In genomic region chr9:52168686-52169270, GRCm38 (mm10) we compare ENCODE assay signal across 8 mouse cellular contexts. TPM values are rescaled to one million over a fixed set of nuclear protein-coding genes. Genes with fewer than 3 reads are reported as not detected.
A peak's percentile ranks its signal among the peaks of the same experiment; 100 is the strongest.
DNase-seq lines count a peak whose midpoint lies in the region; ATAC-seq and TF ChIP-seq lines count a peak whose summit lies in the region.

No protein-coding gene starts in this region.

- peak; percentile 80 for DNase-seq in ES-CJ7 (ENCODE audit: low read depth, low spot score)
- peak; percentile 93 for DNase-seq in forebrain, embryonic 14.5 days (ENCODE audit: low spot score)
- DNase-seq in heart, postnatal 14 days: peak; percentile 79 to 80
- peak; percentile 74 to 77 for DNase-seq in layer of hippocampus, adult 2 months (ENCODE audit: low spot score in 2 of 2)
- peak; percentile 69 for DNase-seq in retina, adult 2 months (ENCODE audit: low read depth, low spot score)
- DNase-seq in thymus, postnatal 36 days: peak; percentile 72 to 78

- TF ChIP-seq CTCF in layer of hippocampus, adult 2 months (conservative IDR thresholded peaks at IDR 0.05): peak; percentile 58

- H3K4me1 ChIP-seq in brown adipose tissue, adult 24 weeks (ENCODE audit: control insufficient read depth, insufficient read depth, insufficient read length, low read length): no peaks in the 10 kb centered on the region; the same call in 1 of the 2 replicates
- H3K4me1 ChIP-seq in forebrain, embryonic 14.5 days (ENCODE audit: control insufficient read depth, insufficient read depth, low read length): peaks cover 25% of the 10 kb centered on the region
- peaks cover 20% of the 10 kb centered on the region for H3K4me1 ChIP-seq in lung, embryonic 15.5 days

- under 1% methylated on average over 32 of the region's 34 CpGs for WGBS in forebrain, embryonic 14.5 days
- WGBS in lung, embryonic 15.5 days: 2% methylated on average over 20 of the region's 34 CpGs

- ATAC-seq in forebrain, embryonic 14.5 days: peak; percentile 91
- ATAC-seq in lung, embryonic 15.5 days (ENCODE audit: borderline replicate concordance, extremely low read depth, low FRiP score, low TSS enrichment): peak; percentile 90

- peak overlapping the region; percentile 72 for H3K4me2 ChIP-seq in forebrain, embryonic 14.5 days (ENCODE audit: low read length)
- peak overlapping the region; percentile 82 for H3K4me2 ChIP-seq in lung, embryonic 15.5 days

- intact Hi-C loops in heart, postnatal 14 days (cut with DNase I): loop anchor here (2.0 to 5.0 kb wide), 4 partner anchors 14 to 119 kb away; no protein-coding TSS in a partner anchor

- H3K4me3 ChIP-seq in brown adipose tissue, adult 24 weeks (ENCODE audit: insufficient read depth, low read depth, low read length): peak overlapping the region; percentile 98
- H3K4me3 ChIP-seq in forebrain, embryonic 14.5 days (ENCODE audit: low read depth, low read length): peak overlapping the region; percentile 94
- peak overlapping the region; percentile 90 for H3K4me3 ChIP-seq in layer of hippocampus, adult 2 months
- H3K4me3 ChIP-seq in lung, embryonic 15.5 days: peak overlapping the region; percentile 95

- no peaks in the 10 kb centered on the region for H3K36me3 ChIP-seq in forebrain, embryonic 14.5 days (ENCODE audit: control insufficient read depth, insufficient read depth, low read length)
- no peaks in the 10 kb centered on the region for H3K36me3 ChIP-seq in lung, embryonic 15.5 days

- no peak overlapping the region; the same call in 1 of the 2 replicates for H3K27ac ChIP-seq in brown adipose tissue, adult 24 weeks (replicated peaks; ENCODE audit: low read depth, low read length)
- peak overlapping the region; percentile 98 for H3K27ac ChIP-seq in forebrain, embryonic 14.5 days (ENCODE audit: low read depth, low read length)
- H3K27ac ChIP-seq in layer of hippocampus, adult 2 months: peak overlapping the region; percentile 97
- peak overlapping the region; percentile 94 for H3K27ac ChIP-seq in lung, embryonic 15.5 days

- no peaks in the 10 kb centered on the region for H3K27me3 ChIP-seq in forebrain, embryonic 14.5 days (replicated peaks; ENCODE audit: control insufficient read depth, insufficient read depth, low read length)
- peaks cover 11% of the 10 kb centered on the region; the same call in 1 of the 2 replicates for H3K27me3 ChIP-seq in lung, embryonic 15.5 days

- H3K9ac ChIP-seq in forebrain, embryonic 14.5 days (ENCODE audit: low read length): peak overlapping the region; percentile 100
- H3K9ac ChIP-seq in lung, embryonic 15.5 days: peak overlapping the region; percentile 98

- H3K9me3 ChIP-seq in forebrain, embryonic 14.5 days (replicated peaks; ENCODE audit: control insufficient read depth, low read length): no peaks in the 10 kb centered on the region
- H3K9me3 ChIP-seq in lung, embryonic 15.5 days: no peaks in the 10 kb centered on the region

RNA-seq across cellular contexts. Expression of gene Zc3h12c, which starts 0.4 kb away (rescaled TPM):
- polyA plus RNA-seq in brown adipose tissue, adult 24 weeks (2012; ENCODE audit: insufficient read depth, insufficient read length, missing spikeins): 1.1 and 1.5 TPM in 2 replicates
- 9.9 and 10.5 TPM in 2 replicates for polyA plus RNA-seq in forebrain, embryonic 14.5 days (2014; fragmentation: Nextera tagmentation; extraction: Ambion mirVana)
- 1 to 10 TPM; 9.5 to 9.8 TPM for total RNA-seq in heart, postnatal 14 days (2021)
- total RNA-seq in layer of hippocampus, adult 2 months (2021): 10 to 100 TPM; 11.5 to 11.8 TPM
- 2.8 and 2.9 TPM in 2 replicates for polyA plus RNA-seq in lung, embryonic 15.5 days (2015; fragmentation: Nextera tagmentation; extraction: Ambion mirVana)
